Mouse (Mus musculus) testis, adult 2 months (tissue): ENCODE measurements at regions not wholly inside any gene's neighbourhood (a gene's known extent, or its start where the extent isn't known, plus 50 kb on each side); places are given as distances from the start of the nearest gene placed in this dataset.
A peak's percentile ranks its signal among the peaks of the same experiment; 100 is the strongest.

Experiments
- H3K27ac ChIP-seq: fragments of 200-500 bp; 2 replicates; pipeline ENCODE4 v1.5.1; 2012; ENCODE audit warnings: low read depth, low read length; ENCODE audit not compliant: control insufficient read depth, insufficient read depth
- H3K27me3 ChIP-seq: fragments of 200-500 bp; 2 replicates; pipeline ENCODE4 v1.6.1; 2012; ENCODE audit warnings: mild to moderate bottlenecking, low read length, moderate library complexity; ENCODE audit not compliant: control insufficient read depth, insufficient read depth
- H3K36me3 ChIP-seq: fragments of 200-500 bp; 2 replicates; pipeline ENCODE4 v1.6.1; 2012; ENCODE audit warnings: mild to moderate bottlenecking, low read length; ENCODE audit not compliant: control insufficient read depth, insufficient read depth
- H3K4me1 ChIP-seq: fragments of 200-500 bp; 2 replicates; pipeline ENCODE4 v1.6.1; 2012; ENCODE audit warnings: low read length; ENCODE audit not compliant: control insufficient read depth, insufficient read depth
- H3K4me3 ChIP-seq: fragments of 200-500 bp; 2 replicates; pipeline ENCODE4 v1.5.1; 2012; ENCODE audit warnings: low read depth, mild to moderate bottlenecking, low read length, moderate library complexity, mixed read lengths; ENCODE audit not compliant: control insufficient read depth
- CTCF ChIP-seq: fragments of 200-500 bp; IDR thresholded peaks from 2 replicates; pipeline ENCODE4 v1.5.1; 2012; ENCODE audit warnings: low read depth, mild to moderate bottlenecking, inconsistent platforms, low read length, moderate library complexity; ENCODE audit not compliant: control insufficient read depth, insufficient read depth, insufficient replicate concordance
- POLR2A ChIP-seq: fragments of 200-500 bp; IDR thresholded peaks from 2 replicates; pipeline ENCODE4 v1.6.1; 2012; ENCODE audit warnings: low read depth, mild to moderate bottlenecking, inconsistent platforms, low read length, moderate library complexity; ENCODE audit not compliant: control insufficient read depth

GRCm38 (mm10) chr5:52953875-52954274, 84.0 kb upstream of the Slc34a2 start:
- H3K4me1 ChIP-seq = no peaks in the 10 kb centered on the region
- TF ChIP-seq POLR2A = no peak

GRCm38 (mm10) chr5:52954713-52955112, 83.2 kb upstream of the Slc34a2 start:
- Histone ChIP-seq H3K4me1 (no peaks in the 10 kb centered on the region), H3K27ac (no peak overlapping the region), H3K36me3 (no peaks in the 10 kb centered on the region), H3K27me3 (no peaks in the 10 kb centered on the region), H3K4me3 (no peak overlapping the region)
- TF ChIP-seq POLR2A (no peak), CTCF (no peak)

More at GRCm38 (mm10) chr5:52953875-52954274, 84.0 kb upstream of the Slc34a2 start:
- Histone ChIP-seq H3K27ac (no peak overlapping the region), H3K36me3 (no peaks in the 10 kb centered on the region), H3K4me3 (no peak overlapping the region), H3K27me3 (no peaks in the 10 kb centered on the region)

- no peaks in the 10 kb centered on the region for H3K4me1 ChIP-seq
- no peak for TF ChIP-seq CTCF
- no peak for TF ChIP-seq POLR2A
- H3K27me3 ChIP-seq = no peaks in the 10 kb centered on the region
- H3K27ac ChIP-seq = no peak overlapping the region
- H3K36me3 ChIP-seq = no peaks in the 10 kb centered on the region
- H3K4me3 ChIP-seq = no peak overlapping the region
These were observed 73.7 kb upstream of the Slc34a2 start for GRCm38 (mm10) chr5:52964209-52964608.

- no peak overlapping the region for H3K4me3 ChIP-seq
- H3K36me3 ChIP-seq = no peaks in the 10 kb centered on the region
- TF ChIP-seq POLR2A (no peak), CTCF (no peak)
- no peak overlapping the region for H3K27ac ChIP-seq
- peaks cover 3% of the 10 kb centered on the region for H3K4me1 ChIP-seq
- no peaks in the 10 kb centered on the region for H3K27me3 ChIP-seq
These were observed 66.1 kb upstream of the Slc34a2 start for GRCm38 (mm10) chr5:52971811-52972210.

- Histone ChIP-seq H3K27ac (no peak overlapping the region), H3K36me3 (no peaks in the 10 kb centered on the region), H3K4me3 (no peak overlapping the region), H3K27me3 (no peaks in the 10 kb centered on the region), H3K4me1 (peaks cover 3% of the 10 kb centered on the region)
- TF ChIP-seq CTCF (no peak), POLR2A (no peak)
These were observed 64.9 kb upstream of the Slc34a2 start for GRCm38 (mm10) chr5:52973003-52973402.

- H3K4me3 ChIP-seq = peak overlapping the region; percentile 54
- H3K27ac ChIP-seq = no peak overlapping the region
- no peaks in the 10 kb centered on the region for H3K27me3 ChIP-seq
- H3K36me3 ChIP-seq = no peaks in the 10 kb centered on the region
- TF ChIP-seq CTCF (no peak), POLR2A (no peak)
- peaks cover 3% of the 10 kb centered on the region for H3K4me1 ChIP-seq
These were observed 62.3 kb upstream of the Slc34a2 start for GRCm38 (mm10) chr5:52975557-52976088.

- H3K4me3 ChIP-seq = peak overlapping the region; percentile 1
- no peaks in the 10 kb centered on the region for H3K27me3 ChIP-seq
- H3K27ac ChIP-seq = no peak overlapping the region
- no peaks in the 10 kb centered on the region for H3K36me3 ChIP-seq
- TF ChIP-seq CTCF = peak; percentile 67; the same call in 1 of the 2 replicates
- no peak for TF ChIP-seq POLR2A
- peaks cover 3% of the 10 kb centered on the region for H3K4me1 ChIP-seq
These were observed 59.8 kb upstream of the Slc34a2 start for GRCm38 (mm10) chr5:52977826-52978687.
